Mouse (Mus musculus) hematopoietic stem cell, adult 5-6 weeks (primary cell): ENCODE measurements at regions not wholly inside any gene's neighbourhood (a gene's known extent, or its start where the extent isn't known, plus 50 kb on each side); places are given as distances from the start of the nearest gene placed in this dataset.

Experiments
- ATAC-seq, 2 experiments: fragments of 125-278 bp in 1 of 2; replicated peaks in 1 of 2; 2 replicates each; pipeline ENCODE4 v1.8.0; 2016 to 2017; ENCODE audit warnings: inconsistent platforms in 2 of 2, mild to moderate bottlenecking in 2 of 2, moderate number of reproducible peaks in 2 of 2, low read depth in 1 of 2, moderate TSS enrichment in 1 of 2; ENCODE audit not compliant: low FRiP score in 2 of 2, poor library complexity in 2 of 2, severe bottlenecking in 2 of 2, insufficient read depth in 1 of 2, low TSS enrichment in 1 of 2

- no peak for ATAC-seq
These were observed 961.7 kb upstream of the Slc39a10 start for GRCm38 (mm10) chr1:47854372-47854771.

- peak in 1 of 2 experiments; percentile 69; a peak in 2 of 4 replicates for ATAC-seq
These were observed 961.3 kb upstream of the Slc39a10 start for GRCm38 (mm10) chr1:47853911-47854310.

- ATAC-seq, result no peak
These were observed 948.2 kb upstream of the Slc39a10 start for GRCm38 (mm10) chr1:47840811-47841210.

- no peak for ATAC-seq
These were observed 941.4 kb upstream of the Slc39a10 start for GRCm38 (mm10) chr1:47834072-47834471.

GRCm38 (mm10) chr1:47827206-47827605, 934.6 kb upstream of the Slc39a10 start:
- no peak for ATAC-seq

- ATAC-seq, result no peak
These were observed 916.9 kb upstream of the Slc39a10 start for GRCm38 (mm10) chr1:47809508-47809907.

GRCm38 (mm10) chr1:47794763-47795162, 902.1 kb upstream of the Slc39a10 start:
- no peak for ATAC-seq
